Mouse (Mus musculus) cortical plate, adult 2 months (tissue): Measurements from ENCODE around the gene Vmn2r27. TPM values are rescaled to one million over a fixed set of nuclear protein-coding genes. Genes with fewer than 3 reads are reported as not detected.

Experiments used
- H3K27ac ChIP-seq: fragments of 200-500 bp; 2 replicates; pipeline ENCODE4 v1.5.1; 2012; ENCODE audit warnings: low read length, control low read depth, inconsistent platforms; ENCODE audit not compliant: insufficient read depth
- H3K4me1 ChIP-seq: fragments of 200-500 bp; 2 replicates; pipeline ENCODE4 v1.6.1; 2011; ENCODE audit warnings: low read length; ENCODE audit not compliant: control insufficient read depth, insufficient read depth
- H3K4me3 ChIP-seq: fragments of 200-500 bp; 2 replicates; pipeline ENCODE4 v1.5.1; 2011; ENCODE audit warnings: mild to moderate bottlenecking, low read length, control low read depth; ENCODE audit not compliant: insufficient read depth
- CTCF ChIP-seq: fragments of 200-500 bp; IDR thresholded peaks from 2 replicates; pipeline ENCODE4 v1.5.1; 2011; ENCODE audit warnings: mild to moderate bottlenecking, control low read depth, low read length; ENCODE audit not compliant: insufficient read depth; ENCODE audit errors: extremely low read depth
- POLR2A ChIP-seq: fragments of 200-500 bp; IDR thresholded peaks from 2 replicates; pipeline ENCODE4 v1.6.1; 2011; ENCODE audit warnings: mild to moderate bottlenecking, low read length, control low read depth; ENCODE audit not compliant: insufficient read depth; ENCODE audit errors: extremely low read depth
- polyA plus RNA-seq: library from polyadenylated mRNA; depleted of rRNA; stranded (reverse); fragments of >200 nt; gene quantifications from 2 replicates; pipeline ENCODE4 v1.2.3, GENCODE M21; 2012; rRNA removed

The Vmn2r27 gene
- 0.04 TPM in 1 of 2 replicates, not detected in the other for polyA plus RNA-seq

- Histone ChIP-seq H3K27ac (no peak within 1 kb of the TSS), H3K4me1 (no peaks in the 10 kb centered on the region), H3K4me3 (no peak within 1 kb of the TSS)
- TF ChIP-seq POLR2A (no peak), CTCF (no peak)
Observed at GRCm38 (mm10) chr6:124231756-124232155, at the start of gene Vmn2r27. Gene Vmn2r27, minus strand, starts transcription at chr6:124231856.

- Histone ChIP-seq H3K27ac (no peak overlapping the region), H3K4me1 (no peaks in the 10 kb centered on the region), H3K4me3 (no peak overlapping the region)
- no peak for TF ChIP-seq POLR2A
- TF ChIP-seq CTCF, result no peak
Observed at GRCm38 (mm10) chr6:124278291-124278690, 46.6 kb upstream of the Vmn2r27 start.

GRCm38 (mm10) chr6:124277641-124278040, 46.0 kb upstream of the Vmn2r27 start:
- no peaks in the 10 kb centered on the region for H3K4me1 ChIP-seq
- H3K4me3 ChIP-seq, result no peak overlapping the region
- TF ChIP-seq CTCF (no peak), POLR2A (no peak)
- no peak overlapping the region for H3K27ac ChIP-seq

- Histone ChIP-seq H3K27ac (no peak overlapping the region), H3K4me1 (no peaks in the 10 kb centered on the region), H3K4me3 (no peak overlapping the region)
- TF ChIP-seq POLR2A (no peak), CTCF (no peak)
Observed at GRCm38 (mm10) chr6:124273231-124273880, 41.7 kb upstream of the Vmn2r27 start.

- no peak overlapping the region for H3K27ac ChIP-seq
Observed at GRCm38 (mm10) chr6:124262696-124263095, 31.0 kb upstream of the Vmn2r27 start.

GRCm38 (mm10) chr6:124260198-124260931, 28.7 kb upstream of the Vmn2r27 start:
- no peak for TF ChIP-seq POLR2A
- peak; percentile 85 for TF ChIP-seq CTCF
- Histone ChIP-seq H3K4me1 (no peaks in the 10 kb centered on the region), H3K27ac (no peak overlapping the region), H3K4me3 (no peak overlapping the region)

More at GRCm38 (mm10) chr6:124262696-124263095, 31.0 kb upstream of the Vmn2r27 start:
- TF ChIP-seq POLR2A (no peak), CTCF (peak; percentile 86)
- Histone ChIP-seq H3K4me1 (no peaks in the 10 kb centered on the region), H3K4me3 (no peak overlapping the region)

GRCm38 (mm10) chr6:124255721-124256470, 24.2 kb upstream of the Vmn2r27 start:
- TF ChIP-seq CTCF, result no peak
- no peak for TF ChIP-seq POLR2A
- no peaks in the 10 kb centered on the region for H3K4me1 ChIP-seq
- no peak overlapping the region for H3K27ac ChIP-seq

GRCm38 (mm10) chr6:124202116-124202515, 29.5 kb downstream of the Vmn2r27 start:
- no peak overlapping the region for H3K27ac ChIP-seq
- no peak overlapping the region for H3K4me3 ChIP-seq
- no peaks in the 10 kb centered on the region for H3K4me1 ChIP-seq
- TF ChIP-seq POLR2A (no peak), CTCF (no peak)

More at GRCm38 (mm10) chr6:124255721-124256470, 24.2 kb upstream of the Vmn2r27 start:
- H3K4me3 ChIP-seq, result no peak overlapping the region

GRCm38 (mm10) chr6:124168499-124169257, 63.0 kb downstream of the Vmn2r27 start:
- TF ChIP-seq CTCF (no peak), POLR2A (no peak)
- H3K4me1 ChIP-seq, result no peaks in the 10 kb centered on the region
- H3K4me3 ChIP-seq, result no peak overlapping the region
- no peak overlapping the region for H3K27ac ChIP-seq
